Mouse (Mus musculus): ENCODE data around the gene Rab13. TPM values are rescaled to one million over a fixed set of nuclear protein-coding genes. Genes with fewer than 3 reads are reported as not detected.

The Rab13 gene
- polyA plus RNA-seq, 1 experiment from 2014 or later = 13.3 TPM

DNA sequence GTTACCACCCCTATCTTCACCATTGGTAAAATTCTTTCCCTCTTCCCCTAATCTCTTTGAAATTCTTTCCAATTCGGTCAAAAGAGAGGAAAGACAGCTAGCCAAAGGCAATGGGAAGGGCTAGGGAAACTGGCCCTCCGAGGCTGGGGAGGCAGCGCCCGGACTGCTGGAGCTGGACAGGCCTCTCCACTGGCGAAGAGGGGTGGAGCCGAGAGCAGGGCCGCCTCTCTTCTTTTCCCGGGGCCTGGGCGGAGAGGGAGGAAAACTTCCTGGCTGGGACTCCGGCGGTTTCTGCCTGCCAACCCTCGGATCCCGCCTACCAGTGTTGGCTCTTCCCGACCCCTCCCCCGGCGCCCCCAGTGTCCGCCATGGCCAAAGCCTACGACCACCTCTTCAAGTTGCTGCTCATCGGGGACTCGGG lies 7.0 kb downstream of the Rab13 start:
- 0% methylated on average over 20 of the region's 20 CpGs for WGBS
- peak; percentile 72; the same call in 1 of the 2 replicates for ATAC-seq (ENCODE audit: low FRiP score)

GRCm38 (mm10) chr3:90221123-90221522 lies 7.6 kb downstream of the Rab13 start:
- peaks cover 6% of the 10 kb centered on the region; the same call in 1 of the 2 replicates for H3K4me1 ChIP-seq (replicated peaks; ENCODE audit: control insufficient read depth, insufficient read depth, low read length)
- ATAC-seq (ENCODE audit: low FRiP score) = no peak
- WGBS = 24% methylated on average over 5 of the region's 5 CpGs

More for the DNA sequence above, 7.0 kb downstream of the Rab13 start:
- Histone ChIP-seq H3K4me2 (replicated peaks) (peak overlapping the region; percentile 73), H3K4me3 (replicated peaks; ENCODE audit: low read length) (peak overlapping the region; percentile 30), H3K27me3 (ENCODE audit: control insufficient read depth, insufficient read depth, low read length) (no peaks in the 10 kb centered on the region), H3K9ac (peak overlapping the region; percentile 53), H3K9me3 (ENCODE audit: control insufficient read depth, low read length) (no peaks in the 10 kb centered on the region), H3K27ac (peak overlapping the region; percentile 29; the same call in 1 of the 2 replicates), H3K36me3 (replicated peaks; ENCODE audit: control insufficient read depth, insufficient read depth) (0 out of 2 replicates have a peak, but pooled peaks cover 6% of the 10 kb centered on the region), H3K4me1 (replicated peaks; ENCODE audit: control insufficient read depth, insufficient read depth, low read length) (peaks cover 6% of the 10 kb centered on the region; the same call in 1 of the 2 replicates)
- DNase-seq (ENCODE audit: low spot score) = no peak

GRCm38 (mm10) chr3:90222455-90222854 lies 9.0 kb downstream of the Rab13 start:
- Histone ChIP-seq H3K4me2 (replicated peaks) (no peak overlapping the region), H3K36me3 (replicated peaks; ENCODE audit: control insufficient read depth, insufficient read depth) (0 out of 2 replicates have a peak, but pooled peaks cover 6% of the 10 kb centered on the region), H3K4me3 (replicated peaks; ENCODE audit: low read length) (no peak overlapping the region), H3K27ac (no peak overlapping the region), H3K9ac (no peak overlapping the region), H3K27me3 (ENCODE audit: control insufficient read depth, insufficient read depth, low read length) (no peaks in the 10 kb centered on the region), H3K9me3 (ENCODE audit: control insufficient read depth, low read length) (no peaks in the 10 kb centered on the region), H3K4me1 (replicated peaks; ENCODE audit: control insufficient read depth, insufficient read depth, low read length) (peaks cover 6% of the 10 kb centered on the region; the same call in 1 of the 2 replicates)
- WGBS = 90% methylated on average over 4 of the region's 4 CpGs
- no peak for ATAC-seq (ENCODE audit: low FRiP score)
- DNase-seq (ENCODE audit: low spot score) = no peak

More at GRCm38 (mm10) chr3:90221123-90221522, 7.6 kb downstream of the Rab13 start:
- no peaks in the 10 kb centered on the region for H3K27me3 ChIP-seq (ENCODE audit: control insufficient read depth, insufficient read depth, low read length)
- no peaks in the 10 kb centered on the region for H3K9me3 ChIP-seq (ENCODE audit: control insufficient read depth, low read length)
- H3K36me3 ChIP-seq (replicated peaks; ENCODE audit: control insufficient read depth, insufficient read depth) = 0 out of 2 replicates have a peak, but pooled peaks cover 6% of the 10 kb centered on the region
- H3K27ac ChIP-seq = no peak overlapping the region
- H3K9ac ChIP-seq = no peak overlapping the region; the same call in 1 of the 2 replicates
- no peak for DNase-seq (ENCODE audit: low spot score)
- H3K4me3 ChIP-seq (replicated peaks; ENCODE audit: low read length) = peak overlapping the region; percentile 30
- peak overlapping the region; percentile 73 for H3K4me2 ChIP-seq (replicated peaks)

DNA sequence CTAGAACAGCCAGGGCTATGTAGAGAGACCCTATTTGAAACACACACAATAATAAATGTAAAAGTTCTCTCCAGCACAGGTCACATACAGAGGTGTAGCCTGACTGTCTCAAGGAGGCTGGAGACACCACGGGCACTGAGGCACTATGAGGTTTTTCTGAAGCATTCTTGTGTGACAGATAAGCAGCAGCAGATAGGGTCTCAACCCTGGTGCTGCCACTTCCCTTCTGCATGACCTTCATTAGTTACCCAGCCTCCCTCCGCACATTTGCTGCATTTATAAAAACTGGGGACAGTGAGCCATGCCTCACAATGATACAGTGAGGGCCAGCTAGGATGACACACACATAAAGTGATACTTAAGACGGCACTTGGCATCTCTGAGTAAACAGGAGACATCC lies 9.4 kb downstream of the Rab13 start:
- H3K36me3 ChIP-seq (replicated peaks; ENCODE audit: control insufficient read depth, insufficient read depth) = 0 out of 2 replicates have a peak, but pooled peaks cover 6% of the 10 kb centered on the region
- H3K4me3 ChIP-seq (replicated peaks; ENCODE audit: low read length) = no peak overlapping the region
- H3K4me2 ChIP-seq (replicated peaks) = no peak overlapping the region
- H3K4me1 ChIP-seq (replicated peaks; ENCODE audit: control insufficient read depth, insufficient read depth, low read length) = peaks cover 6% of the 10 kb centered on the region; the same call in 1 of the 2 replicates
- no peak for ATAC-seq (ENCODE audit: low FRiP score)
- no peak for DNase-seq (ENCODE audit: low spot score)
- 87% methylated on average over 3 of the region's 3 CpGs for WGBS
- H3K9ac ChIP-seq = no peak overlapping the region
- H3K27ac ChIP-seq = no peak overlapping the region
- no peaks in the 10 kb centered on the region for H3K9me3 ChIP-seq (ENCODE audit: control insufficient read depth, low read length)
- no peaks in the 10 kb centered on the region for H3K27me3 ChIP-seq (ENCODE audit: control insufficient read depth, insufficient read depth, low read length)

- H3K4me2 ChIP-seq (replicated peaks) = no peak overlapping the region
- H3K4me3 ChIP-seq (replicated peaks; ENCODE audit: low read length) = no peak overlapping the region
- no peak for DNase-seq (ENCODE audit: low spot score)
- H3K9me3 ChIP-seq (ENCODE audit: control insufficient read depth, low read length) = no peaks in the 10 kb centered on the region
- no peak overlapping the region for H3K27ac ChIP-seq
- 0 out of 2 replicates have a peak, but pooled peaks cover 6% of the 10 kb centered on the region for H3K36me3 ChIP-seq (replicated peaks; ENCODE audit: control insufficient read depth, insufficient read depth)
- H3K4me1 ChIP-seq (replicated peaks; ENCODE audit: control insufficient read depth, insufficient read depth, low read length) = peaks cover 6% of the 10 kb centered on the region; the same call in 1 of the 2 replicates
- WGBS = 74% methylated on average over 10 of the region's 10 CpGs
- no peaks in the 10 kb centered on the region for H3K27me3 ChIP-seq (ENCODE audit: control insufficient read depth, insufficient read depth, low read length)
- H3K9ac ChIP-seq = no peak overlapping the region
- no peak for ATAC-seq (ENCODE audit: low FRiP score)
Observed at GRCm38 (mm10) chr3:90224331-90224730, 10.8 kb downstream of the Rab13 start.

DNA sequence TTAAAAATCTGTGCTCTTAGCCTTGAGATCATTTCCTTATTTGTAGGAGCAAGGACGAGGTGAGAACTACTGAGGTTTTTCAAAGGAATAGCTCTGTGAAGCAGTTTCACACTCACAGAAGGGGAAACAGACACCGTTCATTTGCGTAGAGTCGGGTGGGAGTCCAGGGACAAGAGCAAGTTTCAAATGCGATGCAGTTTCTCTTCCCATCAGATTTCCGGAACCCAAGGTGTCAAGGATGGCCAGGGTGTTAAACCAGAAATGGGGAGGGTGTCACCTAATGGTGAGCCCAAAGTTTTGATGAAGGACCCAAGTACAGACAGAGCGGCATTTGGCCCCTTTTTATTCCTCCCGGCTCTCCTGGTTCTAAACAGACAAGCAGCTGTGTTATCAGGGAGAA lies 17.6 kb downstream of the Rab13 start:
- Histone ChIP-seq H3K27ac (peak overlapping the region; percentile 82), H3K4me2 (replicated peaks) (peak overlapping the region; percentile 83), H3K4me3 (replicated peaks; ENCODE audit: low read length) (peak overlapping the region; percentile 63), H3K36me3 (replicated peaks; ENCODE audit: control insufficient read depth, insufficient read depth) (peaks cover 24% of the 10 kb centered on the region), H3K9ac (peak overlapping the region; percentile 70), H3K9me3 (ENCODE audit: control insufficient read depth, low read length) (no peaks in the 10 kb centered on the region), H3K4me1 (replicated peaks; ENCODE audit: control insufficient read depth, insufficient read depth, low read length) (peaks cover 11% of the 10 kb centered on the region), H3K27me3 (ENCODE audit: control insufficient read depth, insufficient read depth, low read length) (no peaks in the 10 kb centered on the region)
- ATAC-seq (ENCODE audit: low FRiP score) (peak; percentile 2; the same call in 1 of the 2 replicates), DNase-seq (ENCODE audit: low spot score) (no peak)
- WGBS = 19% methylated on average over 8 of the region's 8 CpGs

DNA sequence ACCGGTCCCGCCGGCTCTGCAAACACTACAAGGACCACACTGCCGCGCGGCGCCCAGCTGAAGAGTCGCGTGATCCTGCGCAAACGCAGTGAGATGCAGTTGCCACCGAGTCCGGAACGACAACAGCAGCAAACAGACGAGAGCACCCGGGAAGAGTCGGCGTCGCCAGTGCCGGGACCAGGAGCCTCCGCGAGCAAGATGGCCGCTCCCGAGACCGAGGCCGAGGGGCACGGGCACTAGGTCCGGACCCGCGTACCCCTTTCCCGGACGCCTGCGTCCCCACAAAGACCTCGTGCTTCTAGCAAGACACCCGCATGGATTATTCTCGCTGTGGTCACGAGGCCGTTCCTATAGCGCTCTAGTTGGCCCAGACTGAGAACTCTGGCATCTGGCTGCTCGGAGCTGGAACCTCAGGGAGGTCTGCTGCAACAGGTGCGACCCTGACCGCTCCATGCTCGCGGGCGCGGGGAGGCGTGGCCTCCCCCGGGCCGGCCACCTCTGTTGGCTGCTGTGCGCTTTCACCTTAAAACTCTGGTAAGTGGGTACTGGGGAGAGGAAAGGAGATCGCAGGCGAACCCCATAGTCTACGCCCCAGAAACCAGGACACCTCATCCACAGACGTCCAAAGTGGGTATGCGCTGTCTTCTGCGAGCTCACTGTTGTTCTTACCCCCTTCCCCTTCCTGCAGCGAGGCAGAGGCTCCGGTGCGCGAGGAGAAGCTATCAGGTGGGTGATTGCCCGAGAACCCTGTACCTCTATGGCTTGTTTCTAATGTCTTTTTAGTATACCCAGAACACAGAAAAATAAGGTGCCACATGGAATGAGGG lies 18.2 kb downstream of the Rab13 start, which contains the start of gene Jtb:
Gene Jtb, plus strand, starts transcription at position 91 of the 827 bp plus-strand sequence.
- Histone ChIP-seq H3K4me1 (replicated peaks; ENCODE audit: control insufficient read depth, insufficient read depth, low read length) (peaks cover 11% of the 10 kb centered on the region), H3K27me3 (ENCODE audit: control insufficient read depth, insufficient read depth, low read length) (no peaks in the 10 kb centered on the region), H3K9ac (peak within 1 kb of the TSS; percentile 70), H3K27ac (peak within 1 kb of the TSS; percentile 82), H3K36me3 (replicated peaks; ENCODE audit: control insufficient read depth, insufficient read depth) (peaks cover 30% of the 10 kb centered on the region), H3K4me3 (replicated peaks; ENCODE audit: low read length) (peak within 1 kb of the TSS; percentile 63), H3K4me2 (replicated peaks) (peak within 1 kb of the TSS; percentile 83), H3K9me3 (ENCODE audit: control insufficient read depth, low read length) (no peaks in the 10 kb centered on the region)
- WGBS = under 1% methylated on average over 61 of the region's 61 CpGs
- DNase-seq (ENCODE audit: low spot score) (peak; percentile 94), ATAC-seq (ENCODE audit: low FRiP score) (peak; percentile 98)

GRCm38 (mm10) chr3:90241251-90241650 lies 27.8 kb downstream of the Rab13 start:
- Histone ChIP-seq H3K9me3 (ENCODE audit: control insufficient read depth, low read length) (no peaks in the 10 kb centered on the region), H3K4me2 (replicated peaks) (no peak overlapping the region), H3K9ac (no peak overlapping the region), H3K27ac (no peak overlapping the region), H3K36me3 (replicated peaks; ENCODE audit: control insufficient read depth, insufficient read depth) (peaks cover 9% of the 10 kb centered on the region), H3K4me3 (replicated peaks; ENCODE audit: low read length) (no peak overlapping the region), H3K27me3 (ENCODE audit: control insufficient read depth, insufficient read depth, low read length) (no peaks in the 10 kb centered on the region), H3K4me1 (replicated peaks; ENCODE audit: control insufficient read depth, insufficient read depth, low read length) (peaks cover 13% of the 10 kb centered on the region)
- DNase-seq (ENCODE audit: low spot score) = no peak
- ATAC-seq (ENCODE audit: low FRiP score) = no peak
- WGBS = 74% methylated on average over 2 of the region's 2 CpGs

DNA sequence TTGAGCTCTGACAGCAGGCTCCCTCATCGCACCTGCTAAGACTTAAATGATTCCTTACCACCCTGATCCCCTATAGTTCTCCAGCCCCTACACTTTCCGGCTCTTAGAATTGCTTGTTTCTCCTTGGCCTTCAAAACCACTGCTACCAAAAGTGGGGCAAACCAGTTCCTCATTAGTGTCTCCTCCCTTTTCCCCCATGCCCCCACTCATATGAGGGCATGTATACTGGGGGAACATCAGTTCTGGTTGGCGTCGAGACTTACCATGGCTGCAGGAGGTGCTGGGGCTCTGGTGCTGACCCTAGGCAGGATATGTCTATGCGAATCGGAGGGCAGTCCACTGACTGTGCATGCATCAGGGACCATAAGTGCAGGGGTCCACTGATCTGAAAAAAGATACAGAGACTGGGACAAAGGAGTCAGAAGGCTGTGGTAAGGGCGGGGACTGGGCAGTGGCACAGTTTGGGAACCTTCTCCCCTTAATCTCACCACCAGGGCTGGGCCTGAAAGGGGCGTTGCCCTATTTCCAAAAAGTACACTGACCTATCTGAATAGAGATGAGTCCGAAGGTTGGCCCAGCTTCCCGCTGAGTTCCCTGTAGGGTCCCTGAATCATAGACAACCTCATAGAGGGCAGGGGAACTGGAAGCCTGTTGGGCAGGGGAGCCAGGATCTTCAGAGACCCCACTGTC lies 28.3 kb downstream of the Rab13 start:
- Histone ChIP-seq H3K4me3 (replicated peaks; ENCODE audit: low read length) (no peak overlapping the region), H3K27me3 (ENCODE audit: control insufficient read depth, insufficient read depth, low read length) (no peaks in the 10 kb centered on the region)
- WGBS = 90% methylated on average over 10 of the region's 10 CpGs

More for the DNA sequence above, 28.3 kb downstream of the Rab13 start:
- Histone ChIP-seq H3K27ac (no peak overlapping the region), H3K9ac (no peak overlapping the region), H3K4me1 (replicated peaks; ENCODE audit: control insufficient read depth, insufficient read depth, low read length) (peaks cover 13% of the 10 kb centered on the region), H3K36me3 (replicated peaks; ENCODE audit: control insufficient read depth, insufficient read depth) (peaks cover 3% of the 10 kb centered on the region; the same call in 1 of the 2 replicates), H3K4me2 (replicated peaks) (no peak overlapping the region), H3K9me3 (ENCODE audit: control insufficient read depth, low read length) (no peaks in the 10 kb centered on the region)
- no peak for DNase-seq (ENCODE audit: low spot score)
- ATAC-seq (ENCODE audit: low FRiP score) = no peak

All from hindbrain, embryonic 14.5 days (tissue).